Mouse (Mus musculus) mammary gland, adult 2 months (tissue): ENCODE results near the gene Ggt5. TPM values are rescaled to one million over a fixed set of nuclear protein-coding genes. Genes with fewer than 3 reads are reported as not detected.

Experiments used
- polyA plus RNA-seq: library from polyadenylated mRNA; depleted of rRNA; stranded (reverse); fragments of >200 nt; gene quantifications from 2 replicates; pipeline ENCODE4 v1.2.3, GENCODE M21; 2012; ENCODE audit warnings: low replicate concordance; rRNA removed

The Ggt5 gene
- polyA plus RNA-seq, result 110 and 156 TPM in 2 replicates

GRCm38 (mm10) chr10:75589129-75589528, at the start of gene Ggt5:
Gene Ggt5 (plus strand): TSS chr10:75589340.

GRCm38 (mm10) chr10:75559676-75560548, 29.2 kb upstream of the Ggt5 start, which contains the start of gene Lrrc75b:
Gene Lrrc75b (minus strand): TSS chr10:75560330.

GRCm38 (mm10) chr10:75561071-75561654, 28.0 kb upstream of the Ggt5 start, which contains the start of gene Ggt1:
Gene Ggt1 (plus strand): TSS chr10:75561604.

GRCm38 (mm10) chr10:75643741-75644343, 54.7 kb downstream of the Ggt5 start, which contains the start of gene Susd2:
Gene Susd2 (minus strand): TSS chr10:75644008.

Other genes with a start within 250 kb of the Ggt5 start
- 1.4 and 1.7 TPM in 2 replicates for gene Upb1, start 188.2 kb upstream of the Ggt5 start, polyA plus RNA-seq
- gene Snrpd3, start 71.8 kb upstream of the Ggt5 start, polyA plus RNA-seq, result 6.3 and 11.6 TPM in 2 replicates
- 114 and 129 TPM in 2 replicates for gene Gucd1, start 71.4 kb upstream of the Ggt5 start, polyA plus RNA-seq
- gene Lrrc75b, start 29.0 kb upstream of the Ggt5 start, polyA plus RNA-seq, result 5.1 and 7.0 TPM in 2 replicates
- 21.5 and 25.4 TPM in 2 replicates for gene Ggt1, start 27.7 kb upstream of the Ggt5 start, polyA plus RNA-seq
- 20.4 and 23.4 TPM in 2 replicates for gene Susd2, start 54.7 kb downstream of the Ggt5 start, polyA plus RNA-seq
- gene Cabin1, start 175.0 kb downstream of the Ggt5 start, polyA plus RNA-seq, result 44.9 and 71.1 TPM in 2 replicates
- 124 and 130 TPM in 2 replicates for gene Ddt, start 184.1 kb downstream of the Ggt5 start, polyA plus RNA-seq
- 0.80 TPM in 1 of 2 replicates, not detected in the other for gene Gm20441, start 191.6 kb downstream of the Ggt5 start, polyA plus RNA-seq
- 29.5 and 31.8 TPM in 2 replicates for gene Gstt3, start 192.1 kb downstream of the Ggt5 start, polyA plus RNA-seq
- 102 and 142 TPM in 2 replicates for gene Gstt1, start 209.2 kb downstream of the Ggt5 start, polyA plus RNA-seq
- gene Gstt4, start 233.2 kb downstream of the Ggt5 start, polyA plus RNA-seq, result 0.13 TPM in 1 of 2 replicates, not detected in the other
- gene Gstt2, start 248.1 kb downstream of the Ggt5 start, polyA plus RNA-seq, result 154 and 183 TPM in 2 replicates